Mouse (Mus musculus) thymus, adult 2 months (tissue): ENCODE measurements around the gene Dach1.

Source experiments
- CTCF ChIP-seq: fragments of 200-500 bp; IDR thresholded peaks from 2 replicates; pipeline ENCODE4 v1.5.1; 2012; ENCODE audit warnings: mild to moderate bottlenecking, control low read depth, low read length, moderate library complexity, borderline replicate concordance; ENCODE audit not compliant: control insufficient read depth, poor library complexity, insufficient read depth; ENCODE audit errors: extremely low read depth
- POLR2A ChIP-seq: fragments of 200-500 bp; IDR thresholded peaks from 2 replicates; pipeline ENCODE4 v1.6.1; 2012; ENCODE audit warnings: mild to moderate bottlenecking, low read length, control low read depth, moderate library complexity; ENCODE audit not compliant: control insufficient read depth, poor library complexity, insufficient read depth; ENCODE audit errors: extremely low read depth

DNA sequence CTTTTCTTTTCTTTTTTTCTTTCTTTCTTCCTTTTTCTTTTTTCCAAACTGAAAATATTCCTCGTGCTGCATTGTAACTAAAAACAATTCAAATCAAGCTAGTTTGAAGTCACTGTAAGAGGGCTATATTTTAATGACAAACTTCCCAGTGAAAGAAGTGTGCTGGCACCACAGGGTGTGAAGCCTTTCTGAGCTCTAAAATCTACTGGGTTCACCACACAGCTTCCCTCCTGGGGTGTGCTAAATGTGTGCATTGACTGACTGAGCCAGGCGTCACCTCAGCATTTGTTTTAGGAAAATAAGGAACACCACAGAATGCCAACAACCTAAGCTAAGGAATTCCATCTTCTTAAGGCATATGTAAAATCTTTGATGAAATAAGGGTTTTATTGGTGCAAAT is 224.1 kb downstream of the Dach1 start:
- TF ChIP-seq CTCF, result no peak
- no peak for TF ChIP-seq POLR2A
